ENCODE assay signal across 19 mouse cellular contexts in the genomic region with DNA sequence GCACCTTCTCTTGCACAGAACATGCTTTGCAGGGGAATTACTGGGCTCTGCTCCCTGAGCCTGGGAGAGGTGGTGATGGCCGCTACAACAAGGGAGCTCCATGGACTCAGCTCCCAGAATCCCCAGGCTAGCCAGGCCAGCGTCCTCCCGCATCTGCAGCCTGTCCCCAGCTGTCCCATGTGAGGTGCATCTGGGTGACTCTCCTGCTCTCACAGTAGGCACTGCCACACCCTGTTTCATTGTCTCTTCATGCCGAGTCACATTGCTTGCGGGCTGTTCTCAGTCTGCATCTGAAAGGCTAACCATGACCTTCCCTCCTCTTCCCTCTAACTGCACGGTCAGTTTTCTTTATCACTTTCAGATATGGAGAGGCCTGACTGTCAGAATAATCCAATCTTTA. TPM values are rescaled to one million over a fixed set of nuclear protein-coding genes. Genes with fewer than 3 reads are reported as not detected.
A peak's percentile ranks its signal among the peaks of the same experiment; 100 is the strongest.
DNase-seq lines count a peak whose midpoint lies in the region; ATAC-seq and TF ChIP-seq lines count a peak whose summit lies in the region.
"Had no signal": no experiment of that assay in that cellular context is flagged by ENCODE, and none has a peak within 500 bp of the region (broad histone marks: within the 10 kb centered on the region; RNA-seq: fewer than 3 reads in every experiment).

No protein-coding gene starts in this region.

- H3K4me1 ChIP-seq in heart, adult 2 months (ENCODE audit: control insufficient read depth, insufficient read depth, low read length) = no peaks in the 10 kb centered on the region; the same call in 1 of the 2 replicates
- H3K4me1 ChIP-seq in hindbrain, embryonic 13.5 days (replicated peaks) = peaks cover 18% of the 10 kb centered on the region
- peaks cover 11% of the 10 kb centered on the region; the same call in 1 of the 2 replicates for H3K4me1 ChIP-seq in hindbrain, embryonic 10.5 days (replicated peaks)
- H3K4me1 ChIP-seq in ES-Bruce4 (ENCODE audit: control insufficient read depth, insufficient read depth, low read length) = peaks cover 7% of the 10 kb centered on the region
- H3K4me1 ChIP-seq: limb, embryonic 15.5 days had no signal

- H3K27me3 ChIP-seq in heart, adult 2 months (ENCODE audit: control insufficient read depth, insufficient read depth, low read length) = no peaks in the 10 kb centered on the region
- H3K27me3 ChIP-seq in hindbrain, embryonic 13.5 days = no peaks in the 10 kb centered on the region
- 0 out of 2 replicates have a peak, but pooled peaks cover 5% of the 10 kb centered on the region for H3K27me3 ChIP-seq in hindbrain, embryonic 10.5 days (ENCODE audit: insufficient read depth, poor library complexity, severe bottlenecking)
- H3K27me3 ChIP-seq in ES-Bruce4 (ENCODE audit: control insufficient read depth, insufficient read depth, low read length, poor library complexity, severe bottlenecking) = no peaks in the 10 kb centered on the region
- H3K27me3 ChIP-seq: forebrain, embryonic 13.5 days; limb, embryonic 15.5 days had no signal

- 54% methylated on average over 6 of the region's 6 CpGs for WGBS in heart, adult 2 months
- WGBS in hindbrain, embryonic 13.5 days = 76% methylated on average over 6 of the region's 6 CpGs
- WGBS in hindbrain, embryonic 10.5 days = 78% methylated on average over 6 of the region's 6 CpGs

- H3K27ac ChIP-seq in heart, adult 2 months = peak overlapping the region; percentile 64
- peak overlapping the region; percentile 69 for H3K27ac ChIP-seq in hindbrain, embryonic 13.5 days
- H3K27ac ChIP-seq in hindbrain, embryonic 10.5 days = no peak overlapping the region
- H3K27ac ChIP-seq in ES-Bruce4 (ENCODE audit: insufficient read depth, low read length) = no peak overlapping the region
- H3K27ac ChIP-seq: embryonic facial prominence, embryonic 10.5 days; forebrain, embryonic 13.5 days; limb, embryonic 15.5 days had no signal

- no peak for TF ChIP-seq POLR2A in heart, adult 2 months (IDR thresholded peaks at IDR 0.05; ENCODE audit: insufficient read depth, low read depth, low read length)
- no peak for TF ChIP-seq POLR2A in ES-Bruce4 (IDR thresholded peaks at IDR 0.05; ENCODE audit: insufficient read depth, low read length)

- TF ChIP-seq CTCF in heart, adult 2 months (IDR thresholded peaks at IDR 0.05) = no peak
- TF ChIP-seq CTCF in ES-Bruce4 (IDR thresholded peaks at IDR 0.05; ENCODE audit: low read depth, low read length) = no peak

- TF ChIP-seq EP300 in heart, adult 2 months (IDR thresholded peaks at IDR 0.05; ENCODE audit: insufficient read depth, low read depth, low read length) = no peak
- TF ChIP-seq EP300 in ES-Bruce4 (IDR thresholded peaks at IDR 0.05; ENCODE audit: insufficient read depth, low read depth, low read length) = peak; percentile 92

- intact Hi-C loops in heart, adult 2 months (cut with DNase I) = no loop called here

- no peaks in the 10 kb centered on the region for H3K79me2 ChIP-seq in heart, adult 2 months (replicated peaks; ENCODE audit: control insufficient read depth, insufficient read depth, low read length)

- no peak for ATAC-seq in hindbrain, embryonic 13.5 days (ENCODE audit: low FRiP score)
- ATAC-seq in megakaryocyte-erythroid progenitor cell, adult 5-6 weeks (replicated peaks; ENCODE audit: low FRiP score, low TSS enrichment, poor library complexity, severe bottlenecking) = peak; percentile 47; the same call in 1 of the 2 replicates
- ATAC-seq: forebrain, embryonic 13.5 days had no signal

- no peak overlapping the region for H3K4me3 ChIP-seq in heart, adult 2 months
- no peak overlapping the region for H3K4me3 ChIP-seq in hindbrain, embryonic 13.5 days
- no peak overlapping the region for H3K4me3 ChIP-seq in hindbrain, embryonic 10.5 days
- no peak overlapping the region for H3K4me3 ChIP-seq in ES-Bruce4 (ENCODE audit: low read depth, low read length)
- H3K4me3 ChIP-seq: embryonic facial prominence, embryonic 10.5 days; forebrain, embryonic 13.5 days; limb, embryonic 15.5 days had no signal

- H3K36me3 ChIP-seq in heart, adult 2 months (ENCODE audit: control insufficient read depth, insufficient read depth, low read length) = no peaks in the 10 kb centered on the region
- no peaks in the 10 kb centered on the region for H3K36me3 ChIP-seq in hindbrain, embryonic 13.5 days
- no peaks in the 10 kb centered on the region for H3K36me3 ChIP-seq in hindbrain, embryonic 10.5 days
- H3K36me3 ChIP-seq in ES-Bruce4 (ENCODE audit: control insufficient read depth, insufficient read depth, low read length, poor library complexity, severe bottlenecking) = no peaks in the 10 kb centered on the region
- H3K36me3 ChIP-seq: embryonic facial prominence, embryonic 10.5 days; limb, embryonic 15.5 days had no signal

- H3K9me3 ChIP-seq in hindbrain, embryonic 13.5 days = no peaks in the 10 kb centered on the region
- no peaks in the 10 kb centered on the region for H3K9me3 ChIP-seq in hindbrain, embryonic 10.5 days
- H3K9me3 ChIP-seq in ES-Bruce4 (replicated peaks; ENCODE audit: control insufficient read depth, insufficient read depth, low read length, poor library complexity, severe bottlenecking) = no peaks in the 10 kb centered on the region
- H3K9me3 ChIP-seq: embryonic facial prominence, embryonic 10.5 days; forebrain, embryonic 13.5 days; limb, embryonic 15.5 days had no signal

- no peak overlapping the region for H3K9ac ChIP-seq in heart, adult 2 months (ENCODE audit: low read depth, low read length)
- no peak overlapping the region for H3K9ac ChIP-seq in hindbrain, embryonic 13.5 days
- H3K9ac ChIP-seq in ES-Bruce4 (ENCODE audit: low read depth, poor library complexity, severe bottlenecking) = no peak overlapping the region
- H3K9ac ChIP-seq: forebrain, embryonic 13.5 days; limb, embryonic 15.5 days had no signal

- no peak overlapping the region for H3K4me2 ChIP-seq in hindbrain, embryonic 13.5 days
- H3K4me2 ChIP-seq: forebrain, embryonic 13.5 days; limb, embryonic 15.5 days had no signal

- no peak for DNase-seq in heart, adult 2 months
- DNase-seq in heart, adult 9 months (ENCODE audit: low spot score in 2 of 2) = no peak
- DNase-seq in hindbrain, embryonic 10.5 days (ENCODE audit: low spot score) = no peak
- DNase-seq in right cerebral cortex, adult 2 months (ENCODE audit: low spot score in 2 of 2) = no peak
- DNase-seq in right cerebral cortex, postnatal 14 days = no peak
- DNase-seq: adrenal gland, postnatal 10 days; cerebellum, adult 18-20 months; kidney, adult 9 months; kidney, postnatal 36 days; lung, adult 18-20 months; midbrain, embryonic 14.5 days; right cerebral cortex, postnatal 25 days; thymus, postnatal 14 days had no signal

RNA-seq across cellular contexts. Expression of a gene that starts 34.3 kb away (rescaled TPM):
- 100 to 1,000 TPM; 205 to 240 TPM for total RNA-seq in heart, adult 2 months (2021)
- 61.1 and 80.2 TPM in 2 replicates for polyA plus RNA-seq in heart, adult 2 months (2012; rRNA removed)
- polyA plus RNA-seq in hindbrain, embryonic 13.5 days (2015; fragmentation: Nextera tagmentation; extraction: Ambion mirVana) = 446 and 459 TPM in 2 replicates
- polyA plus RNA-seq in hindbrain, embryonic 10.5 days (2016; fragmentation: Nextera tagmentation; extraction: Ambion mirVana) = 459 and 460 TPM in 2 replicates
- 212 and 245 TPM in 2 replicates for polyA plus RNA-seq in ES-Bruce4 (2011; ENCODE audit: insufficient read depth, insufficient read length, low read depth, missing spikeins)
- 69.0 and 85.3 TPM in 2 replicates for total RNA-seq in megakaryocyte-erythroid progenitor cell, adult 5-6 weeks (2014; fragmentation: Nextera tagmentation)
- 38.9 and 93.2 TPM in 2 replicates for total RNA-seq in megakaryocyte-erythroid progenitor cell, adult 5-6 weeks (2017)

Comparison
In these comparisons a context has a peak if more than half of its experiments do, and no peak if none do; other contexts are left out.
1. H3K27ac ChIP-seq: peak in heart, adult 2 months (single experiment) and hindbrain, embryonic 13.5 days (single experiment); none in hindbrain, embryonic 10.5 days (single experiment) and ES-Bruce4 (single experiment).